31 mouse cellular contexts compared by ENCODE assay signal in the genomic region with DNA sequence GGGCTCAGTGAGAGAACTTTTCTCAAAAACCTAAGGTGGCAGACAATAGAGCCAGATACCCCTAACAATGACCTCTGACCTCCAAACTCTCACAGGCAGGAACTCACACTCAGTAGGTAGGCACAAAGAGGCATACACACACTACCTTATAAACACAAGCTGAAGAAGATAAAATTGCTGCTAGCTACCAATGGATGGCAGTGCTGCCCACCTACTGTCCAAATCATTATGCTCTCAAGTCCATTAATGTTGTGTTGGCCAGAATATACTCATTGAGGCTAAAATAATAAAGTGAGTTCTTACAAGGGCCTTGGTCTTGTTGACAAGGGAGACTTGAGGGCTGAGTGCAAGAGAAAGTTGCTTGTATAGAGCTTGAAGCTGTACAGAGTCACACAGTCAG. TPM values are rescaled to one million over a fixed set of nuclear protein-coding genes. Genes with fewer than 3 reads are reported as not detected.
A peak's percentile ranks its signal among the peaks of the same experiment; 100 is the strongest.
DNase-seq lines count a peak whose midpoint lies in the region; ATAC-seq and TF ChIP-seq lines count a peak whose summit lies in the region.
"Had no signal": no experiment of that assay in that cellular context is flagged by ENCODE, and none has a peak within 500 bp of the region (broad histone marks: within the 10 kb centered on the region; RNA-seq: fewer than 3 reads in every experiment).

No protein-coding gene starts in this region.

- no peak for ATAC-seq in hindbrain, postnatal 0 days
- no peak for ATAC-seq in hindbrain, embryonic 14.5 days (ENCODE audit: low FRiP score)
- ATAC-seq in liver, postnatal 0 days = no peak
- ATAC-seq in activated CD4-positive, CD25-positive, alpha-beta regulatory T cell, adult 4 months = no peak
- ATAC-seq: forebrain, embryonic 16.5 days; inflammation-experienced regulatory T-cells, adult 6 months had no signal

- no peak for DNase-seq in hindbrain, postnatal 0 days (ENCODE audit: low spot score)
- no peak for DNase-seq in hindbrain, embryonic 14.5 days (ENCODE audit: low spot score)
- DNase-seq in liver, postnatal 0 days = no peak
- no peak for DNase-seq in liver
- DNase-seq in CH12.LX (ENCODE audit: extremely low read depth) = no peak
- DNase-seq: adrenal gland, postnatal 36 days; cerebellum, adult 9-11 months; gastrocnemius, postnatal 25 days; kidney, postnatal 36 days; lung, postnatal 36 days; midbrain, embryonic 14.5 days; retina, postnatal 1 day; right cerebral cortex, postnatal 25 days; spleen, adult 18-20 months; thymus, postnatal 25 days had no signal

- H3K27me3 ChIP-seq in hindbrain, postnatal 0 days (ENCODE audit: insufficient read depth, low read length) = no peaks in the 10 kb centered on the region
- H3K27me3 ChIP-seq in hindbrain, embryonic 14.5 days (ENCODE audit: control insufficient read depth, insufficient read depth, low read length) = no peaks in the 10 kb centered on the region
- H3K27me3 ChIP-seq in liver, postnatal 0 days (ENCODE audit: insufficient read depth, low read length) = no peaks in the 10 kb centered on the region
- peaks cover 32% of the 10 kb centered on the region for H3K27me3 ChIP-seq in CH12.LX (replicated peaks)
- H3K27me3 ChIP-seq: megakaryocyte, embryonic 14.5 days; neural tube, embryonic 13.5 days had no signal

- H3K36me3 ChIP-seq in hindbrain, postnatal 0 days (ENCODE audit: insufficient read depth, low read length) = no peaks in the 10 kb centered on the region
- no peaks in the 10 kb centered on the region for H3K36me3 ChIP-seq in hindbrain, embryonic 14.5 days (replicated peaks; ENCODE audit: control insufficient read depth, insufficient read depth)
- no peaks in the 10 kb centered on the region for H3K36me3 ChIP-seq in liver, postnatal 0 days (replicated peaks; ENCODE audit: insufficient read depth, low read length)
- H3K36me3 ChIP-seq in CH12.LX (replicated peaks in 1 of 2; ENCODE audit: control insufficient read depth in 1 of 2, insufficient read depth in 1 of 2, low read length in 1 of 2) = no peaks in the 10 kb centered on the region
- H3K36me3 ChIP-seq: embryonic facial prominence, embryonic 10.5 days; limb, embryonic 10.5 days; neural tube, embryonic 13.5 days had no signal

- H3K27ac ChIP-seq in hindbrain, postnatal 0 days = no peak overlapping the region
- H3K27ac ChIP-seq in hindbrain, embryonic 14.5 days = no peak overlapping the region
- no peak overlapping the region for H3K27ac ChIP-seq in liver, postnatal 0 days (ENCODE audit: low read depth)
- no peak overlapping the region for H3K27ac ChIP-seq in CH12.LX (ENCODE audit: insufficient read depth, low read depth)
- H3K27ac ChIP-seq in cortical plate, adult 2 months (ENCODE audit: insufficient read depth, low read length) = no peak overlapping the region
- H3K27ac ChIP-seq: embryonic facial prominence, embryonic 10.5 days; limb, embryonic 10.5 days; neural tube, embryonic 13.5 days had no signal

- H3K9me3 ChIP-seq in hindbrain, postnatal 0 days (ENCODE audit: low read length) = no peaks in the 10 kb centered on the region
- H3K9me3 ChIP-seq in hindbrain, embryonic 14.5 days (ENCODE audit: control insufficient read depth, low read length) = no peaks in the 10 kb centered on the region
- no peaks in the 10 kb centered on the region for H3K9me3 ChIP-seq in liver, postnatal 0 days (ENCODE audit: low read length)
- H3K9me3 ChIP-seq in CH12.LX (replicated peaks; ENCODE audit: low read length) = no peaks in the 10 kb centered on the region
- H3K9me3 ChIP-seq: embryonic facial prominence, embryonic 10.5 days; limb, embryonic 10.5 days; megakaryocyte, embryonic 14.5 days; neural tube, embryonic 13.5 days had no signal

- no peaks in the 10 kb centered on the region for H3K4me1 ChIP-seq in hindbrain, postnatal 0 days (ENCODE audit: insufficient read depth, low read length)
- no peaks in the 10 kb centered on the region for H3K4me1 ChIP-seq in hindbrain, embryonic 14.5 days (replicated peaks; ENCODE audit: control insufficient read depth, insufficient read depth, low read length)
- H3K4me1 ChIP-seq in liver, postnatal 0 days (ENCODE audit: insufficient read depth) = no peaks in the 10 kb centered on the region
- no peaks in the 10 kb centered on the region for H3K4me1 ChIP-seq in CH12.LX (ENCODE audit: control insufficient read depth in 1 of 2, insufficient read depth in 2 of 2)
- H3K4me1 ChIP-seq in cortical plate, adult 2 months (ENCODE audit: control insufficient read depth, insufficient read depth, low read length) = no peaks in the 10 kb centered on the region
- H3K4me1 ChIP-seq: embryonic facial prominence, embryonic 10.5 days; limb, embryonic 10.5 days; megakaryocyte, embryonic 14.5 days; neural tube, embryonic 13.5 days had no signal

- dilution Hi-C loops in CH12.LX (cut with MboI; ENCODE audit: extremely low pct_ligation_motif_present, extremely low pct_unique_long_range_greater_than_20kb, low sequenced_read_pairs) = no loop called here

- no peak for TF ChIP-seq POLR2A in CH12.LX (IDR thresholded peaks at IDR 0.05; ENCODE audit: low read depth, low read length)
- TF ChIP-seq POLR2A in cortical plate, adult 2 months (IDR thresholded peaks at IDR 0.05; ENCODE audit: extremely low read depth, insufficient read depth, low read length) = no peak

- H3K79me2 ChIP-seq in CH12.LX (replicated peaks; ENCODE audit: control insufficient read depth, extremely low read depth, insufficient read depth, poor library complexity, severe bottlenecking) = no peaks in the 10 kb centered on the region

- no peak overlapping the region for H3K4me2 ChIP-seq in hindbrain, postnatal 0 days (ENCODE audit: low read depth, low read length)
- no peak overlapping the region for H3K4me2 ChIP-seq in hindbrain, embryonic 14.5 days (replicated peaks)
- H3K4me2 ChIP-seq in liver, postnatal 0 days (ENCODE audit: low read depth, low read length) = no peak overlapping the region
- H3K4me2 ChIP-seq in CH12.LX (ENCODE audit: insufficient read depth, low read depth, poor library complexity, severe bottlenecking) = no peak overlapping the region
- H3K4me2 ChIP-seq: neural tube, embryonic 13.5 days had no signal

- no peak for TF ChIP-seq EP300 in liver, postnatal 0 days (IDR thresholded peaks at IDR 0.05; ENCODE audit: low read depth)
- TF ChIP-seq EP300 in CH12.LX (IDR thresholded peaks at IDR 0.05; ENCODE audit: low read length) = no peak

- peak; percentile 48; the same call in 1 of the 2 replicates for TF ChIP-seq CTCF in hindbrain, postnatal 0 days (IDR thresholded peaks at IDR 0.05; ENCODE audit: low read depth)
- peak; percentile 28; the same call in 1 of the 2 replicates for TF ChIP-seq CTCF in liver, postnatal 0 days (IDR thresholded peaks at IDR 0.05; ENCODE audit: low read depth)
- TF ChIP-seq CTCF in CH12.LX (conservative IDR thresholded peaks at IDR 0.05 in 1 of 2, IDR thresholded peaks at IDR 0.05 in 1 of 2; ENCODE audit: low read depth in 2 of 2, low read length in 2 of 2) = peak in 1 of 2 experiments; percentile 58; a peak in 2 of 4 replicates
- TF ChIP-seq CTCF in cortical plate, adult 2 months (IDR thresholded peaks at IDR 0.05; ENCODE audit: extremely low read depth, insufficient read depth, low read length) = 0 out of 2 replicates have a peak, but pooled peaks have one; percentile 6

- in situ Hi-C loops in CH12.LX (cut with MboI; ENCODE audit: low pct_ligation_motif_present, low pct_unique_long_range_greater_than_20kb, low sequenced_read_pairs) = no loop called here

- no peak overlapping the region for H3K9ac ChIP-seq in hindbrain, postnatal 0 days (replicated peaks; ENCODE audit: low read length)
- H3K9ac ChIP-seq in hindbrain, embryonic 14.5 days = no peak overlapping the region
- no peak overlapping the region for H3K9ac ChIP-seq in liver, postnatal 0 days (replicated peaks)
- no peak overlapping the region for H3K9ac ChIP-seq in CH12.LX (ENCODE audit: insufficient read depth, low read depth)
- H3K9ac ChIP-seq: neural tube, embryonic 13.5 days had no signal

- H3K4me3 ChIP-seq in hindbrain, postnatal 0 days (ENCODE audit: low read length) = no peak overlapping the region
- H3K4me3 ChIP-seq in hindbrain, embryonic 14.5 days (replicated peaks; ENCODE audit: low read length) = no peak overlapping the region
- H3K4me3 ChIP-seq in liver, postnatal 0 days (ENCODE audit: low read depth, low read length) = no peak overlapping the region
- no peak overlapping the region for H3K4me3 ChIP-seq in CH12.LX (replicated peaks in 1 of 3; ENCODE audit: low read depth in 2 of 3, low read length in 2 of 3, poor library complexity in 1 of 3)
- no peak overlapping the region for H3K4me3 ChIP-seq in cortical plate, adult 2 months (ENCODE audit: insufficient read depth, low read length)
- H3K4me3 ChIP-seq: embryonic facial prominence, embryonic 10.5 days; limb, embryonic 10.5 days; megakaryocyte, embryonic 14.5 days; neural tube, embryonic 13.5 days had no signal

- peak; percentile 47 for TF ChIP-seq RAD21 in CH12.LX (IDR thresholded peaks at IDR 0.05; ENCODE audit: low read depth, low read length)

RNA-seq across cellular contexts. Expression of a gene that starts 1.5 kb away (rescaled TPM):
- total RNA-seq in hindbrain, postnatal 0 days (2014; rRNA removed) = not detected in 2 replicates
- polyA plus RNA-seq in hindbrain, postnatal 0 days (2015; fragmentation: Nextera tagmentation; extraction: Ambion mirVana) = not detected in 2 replicates
- polyA plus RNA-seq in hindbrain, embryonic 14.5 days (2014; fragmentation: Nextera tagmentation; extraction: Ambion mirVana) = not detected in 2 replicates
- polyA plus RNA-seq in liver, postnatal 0 days (2015; fragmentation: Nextera tagmentation; extraction: Ambion mirVana) = not detected in 2 replicates
- total RNA-seq in CH12.LX (2012; rRNA removed) (not detected in 2 replicates), CH12.LX (2014; rRNA removed) (not detected in 2 replicates)
- polyA plus RNA-seq in CH12.LX (2012; ENCODE audit: insufficient read length, low read depth) = not detected in 2 replicates
- polyA plus RNA-seq in cortical plate, adult 2 months (2012; rRNA removed) = not detected in 2 replicates
- polyA plus RNA-seq in activated CD4-positive, CD25-positive, alpha-beta regulatory T cell, adult 4 months (2017; shearing (Covaris generic)) = not detected
- total RNA-seq: adrenal gland, postnatal 36 days; common myeloid progenitor, adult 5-6 weeks; gastrocnemius, postnatal 25 days; layer of hippocampus, postnatal 10 days; left cerebral cortex, adult 8-10 months; liver, adult 2 months had no signal
- polyA plus RNA-seq: embryonic facial prominence, embryonic 10.5 days; forebrain, embryonic 16.5 days; heart, embryonic 16.5 days; hindbrain, embryonic 11.5 days; inflammation-experienced regulatory T-cells, adult 6 months; kidney, embryonic 14.5 days; limb, embryonic 10.5 days; liver, adult 2 months; liver, embryonic 16.5 days; midbrain, embryonic 14.5 days; neural tube, embryonic 13.5 days had no signal

RNA-seq across cellular contexts. Expression of a gene that starts 30.1 kb away (rescaled TPM):
- total RNA-seq in hindbrain, postnatal 0 days (2014; rRNA removed) = not detected in 2 replicates
- not detected in 2 replicates for polyA plus RNA-seq in hindbrain, postnatal 0 days (2015; fragmentation: Nextera tagmentation; extraction: Ambion mirVana)
- polyA plus RNA-seq in hindbrain, embryonic 14.5 days (2014; fragmentation: Nextera tagmentation; extraction: Ambion mirVana) = not detected in 2 replicates
- polyA plus RNA-seq in liver, postnatal 0 days (2015; fragmentation: Nextera tagmentation; extraction: Ambion mirVana) = not detected in 2 replicates
- not detected in 2 replicates for total RNA-seq in CH12.LX (2012; rRNA removed)
- not detected in 2 replicates for total RNA-seq in CH12.LX (2014; rRNA removed)
- polyA plus RNA-seq in CH12.LX (2012; ENCODE audit: insufficient read length, low read depth) = 0.17 and 0.37 TPM in 2 replicates
- not detected in 2 replicates for polyA plus RNA-seq in cortical plate, adult 2 months (2012; rRNA removed)
- not detected for polyA plus RNA-seq in activated CD4-positive, CD25-positive, alpha-beta regulatory T cell, adult 4 months (2017; shearing (Covaris generic))
- total RNA-seq: adrenal gland, postnatal 36 days; common myeloid progenitor, adult 5-6 weeks; gastrocnemius, postnatal 25 days; layer of hippocampus, postnatal 10 days; left cerebral cortex, adult 8-10 months; liver, adult 2 months had no signal
- polyA plus RNA-seq: embryonic facial prominence, embryonic 10.5 days; forebrain, embryonic 16.5 days; hindbrain, embryonic 11.5 days; kidney, embryonic 14.5 days; limb, embryonic 10.5 days; midbrain, embryonic 14.5 days; neural tube, embryonic 13.5 days had no signal

RNA-seq across cellular contexts. Expression of a gene that starts 32.7 kb away (rescaled TPM):
- not detected in 2 replicates for total RNA-seq in hindbrain, postnatal 0 days (2014; rRNA removed)
- 0.08 TPM in 1 of 2 replicates, not detected in the other for polyA plus RNA-seq in hindbrain, postnatal 0 days (2015; fragmentation: Nextera tagmentation; extraction: Ambion mirVana)
- polyA plus RNA-seq in hindbrain, embryonic 14.5 days (2014; fragmentation: Nextera tagmentation; extraction: Ambion mirVana) = 0.09 TPM in 1 of 2 replicates, not detected in the other
- not detected in 2 replicates for polyA plus RNA-seq in liver, postnatal 0 days (2015; fragmentation: Nextera tagmentation; extraction: Ambion mirVana)
- total RNA-seq in CH12.LX (2012; rRNA removed) = 2.3 and 2.9 TPM in 2 replicates
- 4.9 and 5.2 TPM in 2 replicates for total RNA-seq in CH12.LX (2014; rRNA removed)
- 3.6 and 4.3 TPM in 2 replicates for polyA plus RNA-seq in CH12.LX (2012; ENCODE audit: insufficient read length, low read depth)
- 0.21 and 0.28 TPM in 2 replicates for polyA plus RNA-seq in cortical plate, adult 2 months (2012; rRNA removed)
- 1 to 10 TPM; 3.3 to 7.0 TPM for polyA plus RNA-seq in activated CD4-positive, CD25-positive, alpha-beta regulatory T cell, adult 4 months (2017; shearing (Covaris generic))
- polyA plus RNA-seq: forebrain, embryonic 16.5 days; hindbrain, embryonic 11.5 days; liver, embryonic 16.5 days; neural tube, embryonic 13.5 days had no signal

RNA-seq across cellular contexts. Expression of a gene that starts 35.8 kb away (rescaled TPM):
- total RNA-seq in hindbrain, postnatal 0 days (2014; rRNA removed) = not detected in 2 replicates
- not detected in 2 replicates for polyA plus RNA-seq in hindbrain, postnatal 0 days (2015; fragmentation: Nextera tagmentation; extraction: Ambion mirVana)
- not detected in 2 replicates for polyA plus RNA-seq in hindbrain, embryonic 14.5 days (2014; fragmentation: Nextera tagmentation; extraction: Ambion mirVana)
- polyA plus RNA-seq in liver, postnatal 0 days (2015; fragmentation: Nextera tagmentation; extraction: Ambion mirVana) = not detected in 2 replicates
- total RNA-seq in CH12.LX (2012; rRNA removed) (not detected in 2 replicates), CH12.LX (2014; rRNA removed) (not detected in 2 replicates)
- not detected in 2 replicates for polyA plus RNA-seq in CH12.LX (2012; ENCODE audit: insufficient read length, low read depth)
- polyA plus RNA-seq in cortical plate, adult 2 months (2012; rRNA removed) = not detected in 2 replicates
- not detected for polyA plus RNA-seq in activated CD4-positive, CD25-positive, alpha-beta regulatory T cell, adult 4 months (2017; shearing (Covaris generic))
- total RNA-seq: adrenal gland, postnatal 36 days; common myeloid progenitor, adult 5-6 weeks; gastrocnemius, postnatal 25 days; layer of hippocampus, postnatal 10 days; left cerebral cortex, adult 8-10 months; liver, adult 2 months had no signal
- polyA plus RNA-seq: embryonic facial prominence, embryonic 10.5 days; forebrain, embryonic 16.5 days; heart, embryonic 16.5 days; hindbrain, embryonic 11.5 days; inflammation-experienced regulatory T-cells, adult 6 months; kidney, embryonic 14.5 days; limb, embryonic 10.5 days; liver, adult 2 months; liver, embryonic 16.5 days; midbrain, embryonic 14.5 days; neural tube, embryonic 13.5 days had no signal

RNA-seq across cellular contexts. Expression of a gene that starts 55.1 kb away (rescaled TPM):
- total RNA-seq in hindbrain, postnatal 0 days (2014; rRNA removed) = not detected in 2 replicates
- polyA plus RNA-seq in hindbrain, postnatal 0 days (2015; fragmentation: Nextera tagmentation; extraction: Ambion mirVana) = not detected in 2 replicates
- polyA plus RNA-seq in hindbrain, embryonic 14.5 days (2014; fragmentation: Nextera tagmentation; extraction: Ambion mirVana) = not detected in 2 replicates
- not detected in 2 replicates for polyA plus RNA-seq in liver, postnatal 0 days (2015; fragmentation: Nextera tagmentation; extraction: Ambion mirVana)
- not detected in 2 replicates for total RNA-seq in CH12.LX (2012; rRNA removed)
- not detected in 2 replicates for total RNA-seq in CH12.LX (2014; rRNA removed)
- polyA plus RNA-seq in CH12.LX (2012; ENCODE audit: insufficient read length, low read depth) = not detected in 2 replicates
- polyA plus RNA-seq in cortical plate, adult 2 months (2012; rRNA removed) = not detected in 2 replicates
- under 1 TPM in 1 of 2 experiments, not detected in 1; 0.27 TPM for polyA plus RNA-seq in activated CD4-positive, CD25-positive, alpha-beta regulatory T cell, adult 4 months (2017; shearing (Covaris generic))
- total RNA-seq: adrenal gland, postnatal 36 days; common myeloid progenitor, adult 5-6 weeks; gastrocnemius, postnatal 25 days; layer of hippocampus, postnatal 10 days; left cerebral cortex, adult 8-10 months; liver, adult 2 months had no signal
- polyA plus RNA-seq: embryonic facial prominence, embryonic 10.5 days; forebrain, embryonic 16.5 days; heart, embryonic 16.5 days; hindbrain, embryonic 11.5 days; inflammation-experienced regulatory T-cells, adult 6 months; kidney, embryonic 14.5 days; limb, embryonic 10.5 days; liver, adult 2 months; midbrain, embryonic 14.5 days; neural tube, embryonic 13.5 days had no signal
